Mouse (Mus musculus): Measurements from ENCODE around the gene Trappc1. TPM values are rescaled to one million over a fixed set of nuclear protein-coding genes. Genes with fewer than 3 reads are reported as not detected.

The Trappc1 gene
- polyA plus RNA-seq, 1 experiment, result 109 TPM

DNA sequence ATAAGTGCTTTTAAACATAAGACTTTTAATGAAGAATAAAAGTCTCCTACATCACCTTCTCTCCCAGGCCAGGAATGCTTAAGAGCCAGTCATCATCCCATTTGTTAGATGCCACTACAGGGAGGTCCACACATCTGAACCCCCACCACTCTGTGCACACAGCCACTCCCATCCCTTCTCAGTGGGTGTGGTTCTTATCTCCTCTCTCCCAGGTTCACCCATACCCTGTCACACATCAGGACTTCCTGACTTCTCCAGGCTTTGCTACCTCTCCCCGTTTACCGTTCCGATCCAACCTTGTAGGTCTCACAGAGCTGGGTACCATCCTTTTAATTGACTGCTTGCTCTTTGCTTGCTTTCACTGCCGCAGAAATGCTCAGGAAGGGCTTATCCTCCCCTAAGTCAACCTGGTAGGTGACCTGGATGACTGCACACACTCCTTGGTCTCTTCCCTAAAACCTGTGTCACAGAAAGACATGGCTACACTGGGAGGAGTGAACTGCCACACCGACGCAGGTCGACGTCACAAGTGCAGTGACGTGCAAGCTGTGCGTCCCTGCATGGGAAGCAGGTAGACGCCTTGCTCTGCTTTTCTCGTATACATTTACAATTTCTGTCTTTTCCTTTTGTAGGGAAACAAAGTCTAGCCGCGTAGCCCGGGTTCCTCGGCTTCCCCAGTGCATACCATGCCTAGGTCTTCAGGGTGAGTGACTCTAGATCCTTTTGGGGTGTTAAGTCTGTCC lies 49.6 kb downstream of the Trappc1 start:
- no peak overlapping the region for H3K27ac ChIP-seq (ENCODE audit: insufficient read depth, low read depth, low read length)
- H3K4me3 ChIP-seq (ENCODE audit: insufficient read depth, low read length), result no peak overlapping the region
- no peak for TF ChIP-seq POLR2A (IDR thresholded peaks at IDR 0.05; ENCODE audit: borderline replicate concordance, low read depth, low read length)
- no peak for TF ChIP-seq CTCF (IDR thresholded peaks at IDR 0.05; ENCODE audit: low read depth, low read length)
- peaks cover 2% of the 10 kb centered on the region; the same call in 1 of the 2 replicates for H3K4me1 ChIP-seq (ENCODE audit: control insufficient read depth, insufficient read depth, low read length)

Other genes starting within 250 kb of the Trappc1 start
- gene Vamp2, start 235.5 kb upstream of the Trappc1 start, polyA plus RNA-seq (2012; ENCODE audit: insufficient read depth, insufficient read length, missing spikeins), result 76.6 and 79.4 TPM in 2 replicates
- gene Per1, start 228.8 kb upstream of the Trappc1 start, polyA plus RNA-seq (2012; ENCODE audit: insufficient read depth, insufficient read length, missing spikeins), result 24.7 and 35.9 TPM in 2 replicates
- gene Hes7, start 203.6 kb upstream of the Trappc1 start, polyA plus RNA-seq (2012; ENCODE audit: insufficient read depth, insufficient read length, missing spikeins), result 0.71 and 0.88 TPM in 2 replicates
- 0.35 TPM in 1 of 2 replicates, not detected in the other for gene 9130213A22Rik, start 201.4 kb upstream of the Trappc1 start, polyA plus RNA-seq (2012; ENCODE audit: insufficient read depth, insufficient read length, missing spikeins)
- not detected in 2 replicates for gene Aloxe3, start 198.1 kb upstream of the Trappc1 start, polyA plus RNA-seq (2012; ENCODE audit: insufficient read depth, insufficient read length, missing spikeins)
- gene Alox12b, start 167.0 kb upstream of the Trappc1 start, polyA plus RNA-seq (2012; ENCODE audit: insufficient read depth, insufficient read length, missing spikeins), result not detected in 2 replicates
- not detected in 2 replicates for gene Alox8, start 126.1 kb upstream of the Trappc1 start, polyA plus RNA-seq (2012; ENCODE audit: insufficient read depth, insufficient read length, missing spikeins)
- gene Gucy2e, start 86.9 kb upstream of the Trappc1 start, polyA plus RNA-seq (2012; ENCODE audit: insufficient read depth, insufficient read length, missing spikeins), result not detected in 2 replicates
- 15.4 and 16.8 TPM in 2 replicates for gene Cntrob, start 205 bp upstream of the Trappc1 start, polyA plus RNA-seq (2012; ENCODE audit: insufficient read depth, insufficient read length, missing spikeins)
- gene Kcnab3, start 2.3 kb downstream of the Trappc1 start, polyA plus RNA-seq (2012; ENCODE audit: insufficient read depth, insufficient read length, missing spikeins), result 0.43 and 0.88 TPM in 2 replicates
- 4.6 and 4.8 TPM in 2 replicates for gene Rnf227, start 16.5 kb downstream of the Trappc1 start, polyA plus RNA-seq (2012; ENCODE audit: insufficient read depth, insufficient read length, missing spikeins)
- gene Chd3, start 45.4 kb downstream of the Trappc1 start, polyA plus RNA-seq (2012; ENCODE audit: insufficient read depth, insufficient read length, missing spikeins), result 134 and 137 TPM in 2 replicates
- 69.8 and 73.7 TPM in 2 replicates for gene Naa38, start 71.5 kb downstream of the Trappc1 start, polyA plus RNA-seq (2012; ENCODE audit: insufficient read depth, insufficient read length, missing spikeins)
- gene Cyb5d1, start 71.7 kb downstream of the Trappc1 start, polyA plus RNA-seq (2012; ENCODE audit: insufficient read depth, insufficient read length, missing spikeins), result 22.5 and 23.2 TPM in 2 replicates
- gene Tmem88, start 74.3 kb downstream of the Trappc1 start, polyA plus RNA-seq (2012; ENCODE audit: insufficient read depth, insufficient read length, missing spikeins), result not detected in 2 replicates
- 8.1 and 9.3 TPM in 2 replicates for gene Kdm6b, start 89.7 kb downstream of the Trappc1 start, polyA plus RNA-seq (2012; ENCODE audit: insufficient read depth, insufficient read length, missing spikeins)
- gene Dnah2, start 225.1 kb downstream of the Trappc1 start, polyA plus RNA-seq (2012; ENCODE audit: insufficient read depth, insufficient read length, missing spikeins), result 0.72 and 0.76 TPM in 2 replicates
- 0.33 TPM in 1 of 2 replicates, not detected in the other for gene Efnb3, start 236.2 kb downstream of the Trappc1 start, polyA plus RNA-seq (2012; ENCODE audit: insufficient read depth, insufficient read length, missing spikeins)

Measured in bone marrow macrophage, adult 2 months (primary cell).